Mouse (Mus musculus) R1 (cell line): ENCODE measurements at regions not wholly inside any gene's neighbourhood (a gene's known extent, or its start where the extent isn't known, plus 50 kb on each side); places are given as distances from the start of the nearest gene placed in this dataset.

Experiments used
- DNase-seq: peaks from one replicate; pipeline ENCODE4 v3.0.0-alpha.2; 2018; ENCODE audit warnings: low read depth, low spot score

DNA sequence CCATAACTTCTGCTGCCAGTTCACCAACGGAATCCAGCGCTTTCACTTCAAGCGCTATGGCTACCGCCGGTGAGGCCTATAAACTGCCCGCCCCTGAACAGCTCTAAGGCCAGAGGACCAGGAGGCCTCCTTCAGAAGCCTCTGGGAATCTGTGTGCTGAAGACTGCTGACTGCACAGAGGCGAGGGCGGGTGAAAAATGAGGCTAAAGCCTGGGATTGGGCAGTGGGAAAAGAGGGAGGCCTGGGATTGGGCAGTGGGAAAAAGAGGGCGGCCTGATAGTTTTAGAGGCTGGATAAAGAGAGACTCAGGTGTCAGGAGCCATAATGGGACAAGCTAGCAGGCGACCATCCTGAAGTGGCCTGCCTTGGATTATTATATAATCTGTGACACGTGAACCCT is 80.8 kb downstream of the Plekhb2 start:
- peak; percentile 62 for DNase-seq

DNA sequence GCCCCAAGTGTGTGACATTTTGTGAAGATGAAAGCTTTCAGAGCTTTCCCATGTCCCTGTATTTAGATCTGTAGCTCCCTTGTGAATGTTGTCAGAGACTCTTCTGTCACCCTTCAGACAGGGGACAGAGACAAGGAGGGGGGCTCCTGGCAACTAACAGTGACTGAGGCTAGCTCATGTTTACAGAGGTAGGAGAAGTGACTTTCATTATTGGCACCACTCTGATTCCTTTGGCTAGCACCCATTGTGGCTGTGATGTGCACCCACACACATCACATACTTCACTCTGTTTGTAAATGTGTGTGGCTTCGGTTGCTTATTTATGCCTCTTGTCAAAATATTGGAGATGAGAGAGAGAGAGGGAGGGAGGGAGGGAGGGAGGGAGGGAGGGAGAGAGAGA is 93.4 kb downstream of the Plekhb2 start:
- no peak for DNase-seq

DNA sequence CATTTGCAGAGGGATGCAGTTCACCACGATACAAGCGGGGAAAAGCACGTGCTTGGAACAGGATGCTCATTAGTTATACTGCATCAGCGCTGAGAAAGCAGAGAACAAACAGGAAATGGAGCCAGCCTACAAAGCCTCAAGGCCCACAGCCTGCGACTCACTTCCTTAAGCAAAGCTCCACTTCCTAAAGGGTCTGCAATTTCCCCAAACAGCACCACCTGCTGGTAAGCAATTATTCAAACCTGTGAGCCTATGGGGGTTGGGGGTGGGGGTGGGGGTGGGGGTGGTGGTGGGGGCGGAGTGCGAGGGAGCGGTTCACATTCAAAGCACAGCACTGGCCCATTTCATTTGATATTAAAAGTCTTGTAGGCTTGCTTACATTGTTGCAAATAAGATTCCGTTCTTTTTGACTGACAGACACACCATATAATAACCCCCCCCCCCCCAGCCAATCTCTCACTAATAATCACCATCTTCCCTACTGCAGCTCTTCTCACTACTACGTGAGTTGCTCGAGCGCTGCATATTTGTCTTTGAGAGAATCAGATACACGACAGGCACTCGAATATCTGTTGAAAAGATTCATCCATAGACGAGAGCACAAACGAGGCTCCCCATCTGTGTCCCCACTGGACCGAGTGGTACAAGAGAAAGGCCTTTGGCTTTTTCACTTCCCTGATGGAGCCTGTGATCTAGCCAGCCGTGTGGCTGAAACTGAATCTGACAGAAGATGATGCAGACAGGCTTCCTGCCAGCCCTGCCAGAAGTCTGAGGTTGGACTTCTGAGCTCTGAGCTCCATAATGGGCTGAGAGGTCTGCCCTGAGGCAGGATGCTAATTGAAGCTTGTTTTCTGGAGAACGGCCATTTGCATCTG is 112.1 kb downstream of the Plekhb2 start:
- peak; percentile 63 for DNase-seq

DNA sequence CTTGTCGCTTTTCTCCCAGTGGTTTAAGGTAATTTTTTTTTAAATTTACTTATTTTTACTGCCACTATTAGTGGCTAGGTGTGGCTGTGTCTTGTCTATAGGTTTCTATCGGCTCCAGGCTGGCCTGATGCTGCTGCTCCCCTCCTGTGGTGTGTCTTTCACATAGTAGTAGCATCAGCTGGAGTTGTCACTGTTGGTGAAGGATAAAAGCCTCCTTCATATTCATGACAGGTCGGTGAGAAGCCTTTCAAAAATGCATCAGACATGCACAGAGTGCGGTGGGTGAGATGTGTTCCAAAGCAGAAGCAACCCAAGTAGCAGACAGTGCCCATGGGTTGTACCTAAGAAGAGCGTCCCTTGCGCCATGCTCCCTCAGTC is 112.7 kb downstream of the Plekhb2 start:
- DNase-seq, result no peak

DNA sequence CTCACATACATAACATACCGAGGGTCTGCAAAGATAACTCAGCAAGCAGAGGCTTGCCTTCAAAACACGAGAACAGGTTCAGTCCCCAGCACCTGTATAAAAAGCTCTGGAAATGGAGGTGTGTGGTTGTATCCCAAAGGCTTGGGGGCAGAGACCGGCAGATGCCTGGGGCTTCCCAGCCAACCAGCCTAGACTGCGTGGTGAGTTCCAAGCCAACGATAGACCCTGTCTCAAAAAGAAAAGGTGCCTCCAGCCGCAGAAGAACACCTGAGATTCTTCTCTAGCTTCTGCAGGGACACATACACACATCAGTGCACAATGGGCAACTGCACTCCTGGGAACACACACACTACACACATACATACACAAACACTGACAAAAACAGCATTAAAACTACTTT is 125.0 kb downstream of the Plekhb2 start:
- DNase-seq, result no peak

DNA sequence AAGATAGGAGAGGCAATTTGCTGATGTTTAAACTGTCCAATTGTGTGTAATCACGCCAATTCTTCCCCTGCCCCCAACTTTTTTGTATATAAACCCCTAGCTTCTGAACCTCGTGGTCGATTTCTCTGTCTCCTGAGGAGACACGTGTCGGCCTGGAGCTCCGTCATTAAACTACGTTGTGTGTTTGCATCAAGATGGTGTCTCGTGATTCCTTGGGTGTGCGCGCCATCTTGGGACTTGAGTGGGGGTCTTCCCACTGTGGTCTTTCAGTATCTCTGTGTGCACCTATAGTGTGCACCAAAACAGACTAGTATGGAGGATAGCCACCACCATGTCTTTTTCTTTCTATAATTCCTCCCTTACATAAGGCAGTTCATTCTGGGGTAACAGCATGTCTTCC is 128.4 kb downstream of the Plekhb2 start:
- no peak for DNase-seq

DNA sequence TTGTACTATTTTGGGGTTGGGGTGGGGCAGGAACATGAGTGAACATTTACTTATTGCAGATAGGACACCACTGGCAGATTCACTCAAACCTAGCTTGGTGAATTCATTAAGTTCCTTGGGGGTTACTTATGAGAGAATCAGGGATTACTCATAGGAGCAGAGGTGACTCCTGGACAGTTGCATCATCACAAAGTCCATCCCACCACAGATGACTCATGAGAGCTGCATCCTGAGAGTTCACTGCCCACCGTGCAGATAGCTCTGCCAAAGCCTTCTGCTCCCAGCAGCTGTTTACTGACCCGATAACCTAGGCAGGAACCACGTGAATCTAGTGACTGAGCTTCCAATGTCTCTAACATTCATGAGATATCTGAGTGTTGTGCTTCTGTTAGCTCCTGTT is 129.6 kb downstream of the Plekhb2 start:
- no peak for DNase-seq

DNA sequence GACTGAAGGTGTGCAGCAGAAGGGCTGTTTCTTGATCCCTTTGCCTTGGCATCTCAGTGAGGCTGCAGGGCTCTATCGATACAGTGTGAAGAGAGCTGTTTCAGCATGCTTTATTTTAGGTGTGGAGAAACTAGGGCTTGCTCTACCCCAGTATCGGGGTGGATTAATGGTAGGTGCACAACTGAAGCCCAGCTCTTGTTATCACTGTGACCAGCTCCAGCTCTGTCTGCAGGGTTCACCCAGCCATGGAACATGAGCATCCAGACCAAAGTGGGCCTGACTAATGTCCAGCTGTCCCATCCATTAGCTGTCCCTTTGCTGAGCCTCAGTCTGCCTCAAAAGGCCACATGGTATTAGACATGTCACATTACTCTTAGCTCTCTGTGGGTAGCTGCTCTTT is 132.2 kb downstream of the Plekhb2 start:
- DNase-seq, result no peak

DNA sequence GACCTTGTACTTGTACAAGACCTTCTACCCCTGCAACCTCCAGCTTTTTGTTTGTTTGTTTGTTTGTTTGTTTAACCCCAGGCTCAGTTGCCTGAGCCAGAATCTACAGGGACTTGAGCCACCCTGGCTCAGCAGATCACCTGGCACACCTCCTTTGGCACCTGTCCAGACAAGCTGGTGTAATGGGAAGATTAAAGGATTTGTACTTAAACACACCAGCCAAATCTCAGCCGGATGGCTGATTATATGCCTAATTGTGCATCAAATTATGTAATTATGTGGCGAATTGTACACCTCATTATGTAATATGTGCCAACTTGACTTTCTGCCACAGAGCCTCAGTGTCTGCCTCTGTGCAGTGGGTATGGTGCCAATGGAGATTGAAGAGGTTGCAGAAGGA is 133.2 kb downstream of the Plekhb2 start:
- DNase-seq, result no peak

DNA sequence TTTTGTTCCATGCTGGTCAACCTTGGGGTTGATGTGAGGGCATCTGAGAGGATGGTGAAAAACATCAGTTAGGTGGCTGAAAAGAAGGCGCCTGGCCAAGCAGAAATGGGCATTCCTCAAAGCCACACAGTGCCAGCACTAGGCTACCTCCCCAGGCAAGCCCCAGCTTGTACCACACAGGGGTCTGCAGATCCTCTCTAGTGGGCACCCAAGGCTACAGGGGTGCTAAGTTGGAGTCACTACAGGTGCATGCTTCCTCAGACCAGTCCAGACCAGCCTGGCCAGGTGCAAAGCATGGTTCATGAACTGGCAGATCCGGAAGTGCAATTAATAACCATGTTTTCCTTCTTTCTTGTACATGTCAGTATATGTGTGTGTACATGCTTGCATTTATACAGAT is 137.1 kb downstream of the Plekhb2 start:
- no peak for DNase-seq

DNA sequence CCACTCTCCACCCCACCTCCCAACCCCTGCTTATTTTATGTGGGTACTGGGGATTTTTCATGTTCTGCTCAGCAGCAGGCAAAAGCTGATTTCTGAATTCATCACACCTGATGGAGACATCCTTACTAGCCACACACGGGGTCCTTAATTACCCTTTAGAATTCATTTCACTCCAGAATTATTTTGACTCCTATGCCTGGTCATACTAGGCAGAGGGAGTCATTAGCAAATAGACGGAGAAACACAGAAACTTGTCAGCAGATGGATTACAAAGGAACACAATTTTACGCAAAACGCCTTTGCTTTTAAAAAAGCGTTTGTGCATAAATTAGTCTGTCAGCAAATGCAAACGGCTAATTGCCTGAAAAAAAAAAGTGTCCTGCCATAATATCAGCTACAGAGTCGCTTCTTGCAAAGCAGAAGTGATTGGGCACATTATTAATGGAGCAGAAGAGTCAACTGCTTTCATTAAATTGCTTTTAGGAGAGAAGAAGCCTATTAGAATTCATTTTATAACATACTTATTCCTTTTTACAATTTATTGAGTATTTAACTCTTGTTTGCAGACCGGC is 138.0 kb downstream of the Plekhb2 start:
- DNase-seq, result no peak

DNA sequence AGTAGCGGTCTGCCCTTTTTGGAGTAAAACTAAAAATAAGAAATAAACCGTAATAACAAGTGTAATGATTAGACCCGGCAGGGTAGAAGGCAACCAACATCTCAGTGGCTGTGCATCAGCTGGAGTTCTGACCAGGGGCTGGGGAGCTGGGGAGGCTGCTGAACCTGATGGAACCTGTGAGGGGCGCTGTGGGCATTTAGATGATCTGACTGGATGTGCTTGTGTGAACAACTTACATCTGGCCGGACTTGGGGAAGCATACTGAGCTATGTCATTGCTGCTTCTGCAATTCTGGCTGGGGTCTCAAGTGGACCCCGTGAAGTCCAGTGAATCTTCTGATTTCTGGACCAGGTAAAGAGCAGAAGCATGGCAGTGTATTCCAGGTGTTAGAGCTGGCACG is 138.4 kb downstream of the Plekhb2 start:
- DNase-seq, result peak; percentile 31

DNA sequence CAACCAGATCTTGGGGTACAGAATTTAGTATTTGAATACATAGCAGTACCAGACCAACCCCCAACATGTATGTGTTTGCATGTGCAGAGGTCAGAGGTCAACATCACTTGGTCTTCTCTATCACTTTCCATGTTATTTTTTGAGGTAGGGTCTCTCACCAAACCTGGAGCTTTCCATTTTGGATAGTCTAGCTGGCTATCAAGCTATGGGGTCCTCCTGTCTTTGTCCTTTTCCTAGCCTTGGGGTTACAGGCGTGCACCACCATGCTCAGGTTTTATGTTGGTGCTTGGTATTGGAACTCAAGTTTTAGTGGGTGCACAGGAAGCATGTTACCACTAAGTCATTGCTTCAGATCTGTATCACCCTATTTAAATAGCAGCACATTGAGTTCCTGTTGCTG is 151.0 kb downstream of the Plekhb2 start:
- no peak for DNase-seq

DNA sequence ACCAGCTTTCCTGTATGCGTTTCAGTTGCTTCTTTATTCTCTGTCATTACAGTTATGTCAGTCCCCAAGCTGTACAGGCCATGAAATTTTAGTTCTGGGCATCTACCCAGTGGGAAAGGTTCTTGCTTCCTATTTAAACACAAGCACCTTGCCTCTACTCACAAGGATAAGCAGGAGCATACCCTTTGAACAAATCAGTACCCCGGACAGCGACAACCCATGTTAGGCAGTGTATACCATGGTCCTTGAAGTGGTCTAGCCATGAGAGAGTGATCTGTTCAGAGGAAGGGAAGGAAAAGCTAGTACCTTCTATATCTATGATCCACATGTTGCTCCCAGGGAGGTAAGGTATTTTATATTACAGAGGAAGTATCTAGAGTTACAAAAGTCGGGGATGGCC is 167.7 kb downstream of the Plekhb2 start:
- peak; percentile 70 for DNase-seq

DNA sequence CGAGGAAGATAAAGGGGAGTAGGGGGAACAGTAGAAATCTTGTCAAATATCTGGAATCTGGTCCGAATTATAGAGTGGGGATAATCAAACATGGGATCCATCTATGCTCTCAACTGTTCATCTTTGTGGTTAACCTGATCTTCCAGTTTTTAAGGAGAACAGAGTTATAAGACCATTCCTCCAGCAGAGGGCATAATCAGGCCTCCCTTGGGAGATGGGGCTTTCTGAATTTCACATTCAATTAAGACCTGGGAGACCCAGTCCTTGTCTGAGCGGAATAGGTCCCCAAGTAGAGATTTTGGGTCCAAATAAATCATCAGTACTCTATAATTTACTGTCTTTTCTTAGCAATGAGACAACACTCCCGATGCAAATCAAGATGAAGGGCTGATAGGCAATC is 182.8 kb downstream of the Plekhb2 start:
- peak; percentile 66 for DNase-seq

DNA sequence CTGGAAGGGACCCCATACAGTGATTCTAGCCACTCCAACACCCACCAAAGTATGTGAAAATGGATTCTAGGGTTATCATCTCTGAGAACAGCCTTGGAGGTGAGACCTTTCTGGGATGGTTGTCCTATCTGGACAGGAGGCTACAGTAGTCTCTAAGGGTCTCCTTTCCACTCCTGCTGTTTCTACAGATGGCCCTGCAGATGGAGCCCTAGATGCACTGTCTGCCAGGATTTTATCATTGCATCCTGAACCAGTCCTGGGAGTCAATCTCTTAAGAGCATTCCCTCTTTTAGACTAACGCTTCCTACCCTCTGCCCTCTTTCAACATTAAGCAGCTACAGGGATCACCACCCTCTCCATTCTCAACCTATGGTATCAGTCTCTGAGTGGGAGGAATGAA is 223.0 kb downstream of the Plekhb2 start:
- DNase-seq, result no peak

DNA sequence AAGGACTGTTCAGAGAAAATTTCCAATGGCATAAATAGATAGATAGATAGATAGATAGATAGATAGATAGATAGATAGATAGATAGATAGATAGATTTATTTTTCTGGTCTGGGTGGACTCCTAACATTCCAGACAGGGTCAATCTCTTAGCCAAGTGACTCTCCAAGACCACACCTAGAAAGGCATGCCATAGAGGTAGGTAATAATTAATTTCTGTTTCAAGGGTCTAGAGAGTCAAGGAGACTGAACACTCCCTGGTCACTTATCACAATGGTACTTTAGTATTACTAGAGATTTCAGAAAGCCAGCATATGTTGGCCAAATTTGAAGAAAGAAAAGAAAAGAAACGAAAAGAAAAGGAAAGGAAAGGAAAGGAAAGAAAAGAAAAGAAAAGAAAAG is 245.1 kb downstream of the Plekhb2 start:
- no peak for DNase-seq

DNA sequence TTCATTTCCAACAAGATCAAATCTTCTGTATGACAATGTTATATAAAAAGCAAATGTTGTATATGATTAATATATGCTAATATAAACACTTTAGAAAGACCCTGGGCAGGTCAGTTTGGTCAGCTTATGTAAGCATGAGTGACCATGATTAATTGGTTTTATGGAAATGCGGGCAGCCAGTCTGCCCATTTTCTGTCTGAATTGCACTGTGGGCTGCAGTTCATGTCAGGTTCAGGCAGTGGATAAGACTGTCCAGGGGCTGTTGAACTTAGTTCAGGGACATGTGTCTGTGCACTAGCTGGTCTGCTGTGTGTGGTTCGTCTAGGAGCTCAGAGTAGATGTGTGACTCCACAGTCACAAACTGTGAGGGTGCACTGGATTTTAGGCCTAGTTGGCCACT is 246.0 kb downstream of the Plekhb2 start:
- DNase-seq, result no peak

DNA sequence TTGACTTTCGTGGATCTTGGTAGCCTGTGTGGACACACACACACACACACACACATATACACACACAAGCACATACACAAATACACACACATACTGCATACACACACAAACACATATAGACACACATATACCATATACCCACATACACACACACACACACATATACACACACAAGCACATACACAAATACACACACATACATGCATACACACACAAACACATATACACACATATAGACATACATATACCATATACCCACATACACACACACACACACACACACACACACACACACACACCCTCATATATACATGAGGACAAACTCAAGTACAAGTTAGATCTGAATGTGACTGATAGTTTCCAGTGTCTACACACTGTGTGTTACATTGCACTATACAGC is 256.9 kb downstream of the Plekhb2 start:
- no peak for DNase-seq

DNA sequence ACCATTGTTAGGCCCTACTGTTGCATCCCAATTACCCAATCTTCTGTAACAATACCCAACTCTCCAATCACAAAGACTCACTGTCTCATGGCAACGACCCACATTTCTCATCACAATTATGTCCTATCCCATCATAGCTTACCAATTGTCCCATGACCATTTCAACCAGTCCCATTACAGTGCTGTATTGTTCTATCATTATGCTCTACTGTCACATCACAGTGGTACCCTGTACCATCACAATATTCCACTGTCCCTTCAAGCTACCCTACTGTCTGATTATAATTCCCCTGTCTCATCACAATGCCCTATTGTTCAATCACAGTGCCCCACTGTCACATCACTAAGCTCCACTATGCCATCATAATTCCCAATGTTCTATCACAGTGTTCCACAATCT is 260.0 kb downstream of the Plekhb2 start:
- DNase-seq, result no peak

DNA sequence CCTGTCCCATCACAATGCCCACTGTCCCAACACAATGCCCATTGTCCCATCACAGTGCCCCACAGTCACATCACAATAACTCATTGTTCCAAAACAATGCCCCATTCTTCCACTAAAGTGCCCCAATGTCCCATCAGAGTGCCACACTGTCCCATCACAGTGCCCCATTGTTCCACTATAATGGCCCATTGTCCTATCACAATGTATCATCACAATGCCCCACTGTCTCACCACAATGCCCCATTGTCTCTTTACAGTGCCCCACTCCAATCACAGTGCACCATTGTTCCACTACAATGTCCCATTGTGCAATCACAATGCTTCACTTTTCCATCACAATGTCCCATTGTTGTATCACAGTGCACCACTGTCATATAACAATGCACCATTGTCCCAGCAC is 265.7 kb downstream of the Plekhb2 start:
- DNase-seq, result peak; percentile 68

DNA sequence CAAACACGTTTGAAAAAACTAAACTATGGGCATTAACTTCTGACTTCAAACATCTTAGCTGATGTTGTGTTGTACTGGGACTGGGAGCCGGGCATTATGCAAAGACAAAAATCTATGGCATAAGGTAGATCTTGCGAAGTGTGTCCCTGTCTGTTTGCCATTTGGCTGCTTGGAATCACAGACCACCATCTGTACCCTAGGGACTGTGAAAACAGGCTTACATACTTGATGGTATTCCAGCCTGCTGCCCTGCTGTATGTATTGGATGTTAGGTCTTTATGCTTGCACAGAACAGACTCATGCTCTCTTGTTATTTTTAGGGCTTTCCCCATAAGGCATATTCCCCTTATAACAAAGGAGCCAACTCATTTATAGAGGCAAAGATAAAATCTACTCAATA is 288.1 kb downstream of the Plekhb2 start:
- DNase-seq, result no peak

DNA sequence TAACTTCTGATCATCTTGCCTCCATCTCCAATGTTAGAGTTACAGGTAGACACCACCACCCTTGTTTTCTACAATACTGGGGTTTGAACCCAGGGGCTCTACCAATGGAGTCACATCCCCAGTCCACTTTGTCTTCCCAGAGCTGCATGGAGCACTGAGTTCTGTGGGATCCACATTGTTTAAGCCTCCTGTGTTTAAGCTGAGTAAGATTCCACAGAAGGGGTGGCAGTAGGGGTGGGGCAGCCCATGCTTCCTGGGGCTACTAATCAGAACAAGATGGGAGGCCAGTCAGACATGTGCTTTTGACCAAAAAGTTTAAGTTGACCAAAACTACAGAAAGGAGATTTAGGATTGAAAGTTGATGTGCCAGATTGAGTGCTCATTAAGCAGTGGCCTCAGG is 299.3 kb downstream of the Plekhb2 start:
- DNase-seq, result peak; percentile 87

DNA sequence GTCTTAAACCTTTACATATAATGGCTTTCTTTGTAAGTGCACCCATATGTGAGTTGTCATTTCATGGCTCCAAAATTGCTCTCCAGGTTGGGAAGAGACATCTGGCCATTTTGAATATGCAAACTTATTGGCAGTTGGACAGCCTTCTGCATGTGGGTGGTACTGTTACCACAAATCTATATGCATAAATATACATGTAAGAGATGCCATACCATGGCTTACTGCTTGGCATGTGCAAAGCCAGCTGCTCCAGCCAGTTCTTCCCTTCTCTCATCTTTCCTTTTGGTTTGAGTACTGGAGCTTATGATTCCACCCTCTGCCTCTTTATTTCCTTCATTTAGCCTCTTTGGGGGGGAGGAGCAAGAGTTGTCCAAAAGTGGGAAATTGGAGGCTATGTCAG is 312.7 kb downstream of the Plekhb2 start:
- DNase-seq, result no peak
